Mouse (Mus musculus) testis, adult 2 months (tissue): ENCODE data around the gene Abtb1.

Experiments used
- CTCF ChIP-seq: fragments of 200-500 bp; IDR thresholded peaks from 2 replicates; pipeline ENCODE4 v1.5.1; 2012; ENCODE audit warnings: low read depth, mild to moderate bottlenecking, inconsistent platforms, low read length, moderate library complexity; ENCODE audit not compliant: control insufficient read depth, insufficient read depth, insufficient replicate concordance
- POLR2A ChIP-seq: fragments of 200-500 bp; IDR thresholded peaks from 2 replicates; pipeline ENCODE4 v1.6.1; 2012; ENCODE audit warnings: low read depth, mild to moderate bottlenecking, inconsistent platforms, low read length, moderate library complexity; ENCODE audit not compliant: control insufficient read depth

GRCm38 (mm10) chr6:88788219-88788618, 53.6 kb downstream of the Abtb1 start:
- TF ChIP-seq POLR2A (no peak), CTCF (no peak)
